Mouse (Mus musculus) embryo, embryonic 10.5 days (tissue): Measurements from ENCODE around the gene Racgap1.

Experiments
- DNase-seq: peaks from one replicate; pipeline ENCODE4 v3.0.0-alpha.2; 2015; ENCODE audit warnings: low spot score

Gene Racgap1

GRCm38 (mm10) chr15:99664600-99665451, 13.4 kb upstream of the Racgap1 start:
- peak; percentile 69 for DNase-seq

DNA sequence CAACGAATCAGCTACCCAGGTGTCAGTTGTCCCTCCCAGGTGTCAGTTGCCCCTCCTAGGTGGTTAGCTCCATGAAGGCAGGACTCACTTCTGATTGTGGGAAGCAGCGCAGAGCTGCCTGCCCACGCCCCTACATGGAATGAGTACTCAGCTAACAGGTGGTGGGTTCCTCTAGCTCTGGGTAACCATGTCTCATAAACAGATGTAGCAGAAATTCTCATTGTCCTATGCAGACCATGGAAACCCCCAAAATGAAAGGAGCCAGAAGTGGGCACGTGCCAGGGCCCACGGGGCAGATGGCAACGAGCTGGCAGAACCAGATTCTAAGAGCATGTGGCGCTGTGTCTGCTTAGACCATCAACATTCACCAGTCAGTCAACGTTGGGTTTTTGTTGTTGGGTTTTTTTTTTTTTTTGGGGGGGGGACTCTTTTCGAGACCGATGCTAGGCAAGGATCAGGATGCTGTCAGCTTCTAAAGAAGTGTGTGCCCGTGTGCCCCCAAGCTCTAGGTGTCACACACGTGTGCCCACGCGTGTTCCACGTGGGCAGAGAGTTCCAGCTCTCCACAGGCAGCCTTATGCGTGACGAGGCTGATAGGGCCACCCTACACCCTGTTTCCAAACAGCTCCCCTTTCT, 12.6 kb upstream of the Racgap1 start:
- DNase-seq, result no peak

DNA sequence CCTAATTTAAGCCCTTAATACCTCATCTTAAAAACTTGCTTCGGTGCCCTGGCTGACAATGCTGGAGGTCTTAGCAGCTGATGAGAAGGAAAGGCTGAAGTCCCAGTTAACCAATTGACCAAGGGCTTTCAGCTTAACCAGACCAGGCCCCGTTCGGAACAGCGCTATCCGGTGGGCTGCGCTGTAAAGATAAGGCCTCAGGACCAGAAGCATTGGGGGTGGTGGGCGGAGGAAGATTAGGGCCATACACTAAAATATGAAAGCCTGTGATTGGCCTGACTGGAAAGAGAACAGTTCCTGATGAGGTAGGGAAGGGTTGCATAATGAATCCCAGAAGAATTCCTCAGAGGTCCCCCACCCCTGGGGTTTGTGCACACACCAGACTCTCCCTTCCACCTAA, 10.9 kb upstream of the Racgap1 start:
- no peak for DNase-seq

- DNase-seq, result no peak
Observed at GRCm38 (mm10) chr15:99661121-99661830, 9.8 kb upstream of the Racgap1 start.

- DNase-seq, result no peak
Observed at GRCm38 (mm10) chr15:99658437-99658836, 7.0 kb upstream of the Racgap1 start.

GRCm38 (mm10) chr15:99655956-99656355, 4.5 kb upstream of the Racgap1 start:
- no peak for DNase-seq

DNA sequence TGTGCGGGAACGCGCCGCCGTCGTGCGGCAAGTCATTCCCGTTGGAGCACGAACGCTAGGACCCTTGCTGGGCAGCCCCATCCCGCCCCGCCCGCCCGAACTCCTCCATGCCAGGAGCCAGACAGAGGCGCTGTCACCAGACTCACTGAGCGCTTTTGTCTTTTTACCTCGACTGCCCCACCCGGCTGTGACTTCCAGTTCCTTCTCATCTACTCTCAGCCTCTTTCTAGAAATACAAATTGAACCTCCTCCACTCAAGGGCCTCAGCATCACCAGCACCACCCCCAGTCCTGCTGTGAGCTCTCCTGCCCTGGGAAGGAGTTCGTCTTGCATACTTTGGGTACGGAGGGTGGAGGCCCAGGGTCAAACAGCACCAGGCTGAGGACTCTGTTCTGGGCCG, 2.4 kb upstream of the Racgap1 start:
- DNase-seq, result no peak

DNA sequence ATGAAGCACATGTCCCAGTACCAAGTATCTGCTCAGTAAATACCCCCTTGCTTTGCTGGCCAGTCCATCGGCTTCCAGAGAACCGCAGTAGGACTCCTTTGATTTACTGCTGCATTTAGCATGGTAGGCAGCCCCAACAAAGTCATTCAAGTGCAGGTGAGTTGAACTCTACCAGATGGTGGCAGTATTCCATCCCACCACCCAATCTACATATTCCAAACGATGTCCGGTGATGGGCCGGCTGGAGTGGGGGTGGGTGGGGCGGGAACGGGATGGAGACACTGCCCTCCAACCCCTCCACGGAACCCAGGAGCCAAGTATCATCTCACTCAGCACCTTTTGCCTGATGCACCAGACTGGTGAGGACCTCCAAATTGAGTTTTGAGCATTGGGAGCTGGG, 1.8 kb upstream of the Racgap1 start:
- peak; percentile 75 for DNase-seq

DNA sequence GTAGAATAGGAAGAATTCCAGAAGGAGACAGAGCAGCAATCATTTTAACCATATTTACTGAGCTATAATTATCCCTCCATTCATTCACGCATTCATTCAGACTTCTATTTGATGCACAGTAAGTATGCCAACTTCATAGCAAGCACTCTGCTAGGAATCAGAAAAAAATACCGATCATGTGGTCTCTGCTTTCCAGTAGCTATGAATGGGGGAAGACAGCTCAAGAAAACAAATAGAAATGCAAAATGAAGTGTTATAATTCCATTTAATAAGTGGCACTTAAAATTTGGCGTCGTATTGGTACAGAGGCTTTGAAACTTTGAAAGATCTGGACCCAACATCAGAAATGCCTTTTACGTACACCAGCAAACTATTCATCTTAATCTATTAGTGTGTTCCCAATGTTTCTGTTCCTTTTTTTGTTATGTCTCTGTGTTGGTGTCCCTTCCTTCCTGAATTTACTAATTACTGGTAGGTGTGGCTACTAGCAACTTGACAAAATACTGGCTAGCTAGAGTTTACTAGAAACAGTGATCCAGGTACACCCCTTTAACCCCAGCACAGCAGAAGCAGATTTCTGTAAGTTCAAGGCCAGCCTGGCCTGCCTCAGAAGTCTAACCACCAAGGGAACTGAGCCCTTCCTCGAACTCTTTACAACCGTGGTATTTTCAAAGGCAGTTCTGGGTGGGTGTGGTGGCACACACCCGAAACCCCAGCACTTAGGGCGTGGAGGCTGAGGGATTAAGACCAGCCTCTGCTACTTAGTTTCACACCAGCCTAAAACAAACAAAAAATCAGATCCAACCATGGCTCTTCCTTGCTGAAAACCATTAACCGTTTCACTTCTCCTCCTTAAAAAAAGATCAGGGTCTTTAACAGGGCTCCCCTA, 772 bp upstream of the Racgap1 start:
- DNase-seq, result no peak

DNA sequence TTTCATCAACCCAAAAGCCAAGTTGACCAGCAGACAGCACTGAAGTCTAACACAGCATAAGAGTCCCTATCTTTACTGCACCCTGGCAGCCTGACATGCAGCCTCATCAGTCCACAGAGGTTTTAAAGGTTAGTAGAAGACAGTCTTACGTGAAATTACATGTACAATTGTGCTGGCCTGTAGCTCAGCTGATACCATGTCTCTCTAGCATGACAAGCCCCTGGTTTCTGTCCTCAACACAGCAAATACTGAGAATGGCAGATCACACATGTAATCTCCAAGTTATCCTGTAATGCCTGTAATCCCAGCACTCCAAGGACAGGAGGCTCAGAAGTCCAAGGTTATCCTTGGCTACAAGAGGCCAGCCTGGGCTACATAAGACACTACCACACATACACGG, 1.2 kb downstream of the Racgap1 start:
- no peak for DNase-seq

DNA sequence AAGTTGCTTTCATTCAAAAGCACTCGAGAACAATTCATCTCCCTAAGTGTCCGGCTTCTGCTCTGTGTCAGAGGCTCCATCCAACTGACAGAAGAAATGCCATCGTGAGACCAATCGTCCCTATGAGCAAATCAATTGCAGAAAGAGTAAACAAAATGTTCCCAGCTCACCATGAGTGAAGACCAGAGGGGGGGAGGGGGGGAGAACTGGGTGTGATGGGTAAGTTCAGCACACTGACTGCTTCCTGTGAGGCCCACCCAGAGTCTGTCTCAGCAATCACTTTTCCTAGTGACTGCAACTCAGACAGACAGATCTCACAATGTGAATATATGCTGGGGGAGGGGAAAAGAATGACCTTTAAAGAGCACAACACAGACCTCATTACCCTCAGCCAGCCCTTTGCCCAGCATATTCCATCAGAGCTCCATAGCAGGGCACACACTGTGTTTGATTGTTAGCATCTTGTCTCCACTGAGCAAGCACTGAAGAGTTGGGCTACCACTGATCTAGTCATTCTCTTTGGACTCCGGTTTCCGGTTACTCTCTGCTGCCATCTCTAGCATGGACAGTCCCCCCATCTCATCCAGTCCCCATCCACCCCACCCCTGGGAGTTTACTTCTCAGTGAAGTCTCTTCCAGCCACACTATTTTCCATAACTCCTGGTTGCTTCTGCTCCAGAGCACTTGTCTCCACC, 2.2 kb downstream of the Racgap1 start:
- no peak for DNase-seq

GRCm38 (mm10) chr15:99648326-99648725, 3.1 kb downstream of the Racgap1 start:
- DNase-seq, result peak; percentile 49

GRCm38 (mm10) chr15:99644776-99645175, 6.7 kb downstream of the Racgap1 start:
- no peak for DNase-seq

DNA sequence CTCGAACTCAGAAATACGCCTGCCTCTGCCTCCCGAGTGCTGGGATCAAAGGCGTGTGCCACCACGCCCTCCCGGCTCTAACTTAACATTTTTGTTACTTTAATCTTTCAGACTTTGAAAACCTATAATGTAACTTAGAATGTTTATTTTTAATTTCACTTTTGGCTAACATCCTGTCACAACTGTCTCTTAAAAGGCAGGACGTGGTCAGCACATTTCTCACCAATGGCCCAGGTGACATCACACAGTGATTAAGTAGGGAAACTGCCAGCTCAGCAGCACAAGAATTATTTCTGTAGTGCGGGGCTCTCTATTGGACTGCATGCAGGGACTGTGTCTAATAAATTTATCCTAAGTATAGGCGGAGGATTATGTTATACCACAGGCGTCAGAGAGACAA, 7.6 kb downstream of the Racgap1 start:
- DNase-seq, result no peak

DNA sequence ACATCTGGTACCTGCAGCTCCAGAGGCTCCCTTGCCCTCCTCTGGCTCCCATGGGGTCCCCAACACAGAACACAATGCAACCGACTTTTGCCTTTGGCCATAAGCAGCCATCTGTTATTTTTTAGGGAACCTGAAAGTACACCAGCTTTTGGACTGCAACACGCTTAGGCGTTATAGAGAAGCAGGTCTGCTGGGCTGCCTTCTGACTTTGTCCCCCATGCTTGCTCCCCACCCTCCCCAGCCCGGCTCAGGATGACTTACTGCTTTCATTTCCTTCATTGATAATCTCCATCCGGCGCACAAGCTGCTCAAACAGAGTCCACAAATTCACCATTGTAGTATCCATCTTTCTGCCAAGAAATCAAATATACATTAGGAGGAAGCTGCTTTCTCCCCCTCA, 8.8 kb downstream of the Racgap1 start:
- DNase-seq, result no peak

DNA sequence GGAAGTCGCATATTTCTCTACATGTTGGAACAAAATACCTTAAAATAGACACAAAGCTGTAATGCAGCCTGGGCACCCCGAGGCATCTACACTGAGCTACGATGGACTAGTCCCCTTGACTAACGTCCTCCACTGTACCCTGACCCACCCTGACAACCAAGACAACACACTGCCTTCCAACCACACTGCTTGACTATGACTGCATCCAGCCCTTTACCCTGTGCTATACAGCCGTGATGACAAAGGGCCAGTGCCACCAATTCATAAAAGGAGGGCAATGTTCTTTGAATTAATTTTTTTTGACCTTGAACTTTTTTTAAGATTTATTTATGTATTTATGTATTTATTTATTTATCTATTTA, 13.4 kb downstream of the Racgap1 start:
- DNase-seq, result no peak

DNA sequence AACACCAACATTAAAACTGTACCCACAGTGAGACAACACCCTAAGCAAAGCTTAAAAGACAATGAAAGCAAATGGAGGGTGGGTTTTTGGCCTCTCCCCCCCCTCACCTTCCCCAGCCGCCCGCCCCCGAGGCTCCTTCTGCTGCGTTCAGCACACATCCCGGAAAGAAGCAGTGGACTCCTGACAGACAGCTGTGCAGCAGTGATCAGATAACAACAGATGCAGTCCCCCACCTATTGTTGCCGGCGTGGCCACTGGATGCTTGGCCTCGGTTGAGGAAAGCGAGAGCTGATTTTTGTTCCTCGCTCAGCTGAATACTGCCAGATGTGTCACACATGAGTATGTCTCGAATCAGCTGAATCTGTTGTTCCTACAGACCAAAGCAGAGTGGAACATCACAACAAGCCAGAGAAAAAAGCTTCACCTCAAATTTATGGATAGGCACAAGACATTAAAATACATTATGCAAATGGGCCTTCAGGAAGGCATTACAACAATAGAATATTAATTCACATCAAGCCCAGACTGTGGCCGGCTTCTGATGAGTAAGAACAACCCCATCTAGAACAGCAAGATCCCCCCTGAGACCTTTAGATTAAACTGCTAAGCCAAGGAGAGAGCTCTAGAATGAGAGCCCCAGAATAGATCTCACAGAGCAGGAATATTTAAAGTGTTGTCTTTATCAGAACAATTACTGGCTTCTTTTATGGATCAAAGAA, 13.9 kb downstream of the Racgap1 start:
- DNase-seq, result no peak

DNA sequence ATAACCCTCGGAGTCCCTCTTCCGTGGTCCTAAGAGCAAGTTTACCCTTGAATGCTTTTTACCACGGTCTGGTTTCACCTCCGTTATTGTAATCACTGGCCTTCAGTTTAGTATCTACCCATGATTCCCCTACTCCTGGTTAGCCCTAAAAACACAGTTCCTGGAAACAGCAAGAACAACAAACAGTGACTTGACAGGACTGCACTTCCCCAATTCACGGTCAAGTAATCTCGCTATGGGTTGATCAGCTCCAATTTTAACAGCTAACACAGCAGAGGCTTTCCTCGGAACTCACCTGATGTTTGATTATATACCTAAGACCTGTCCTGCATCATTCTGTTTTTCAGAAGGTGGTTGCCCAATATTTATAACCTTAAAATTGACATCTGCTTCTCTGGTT, 16.8 kb downstream of the Racgap1 start:
- DNase-seq, result no peak

DNA sequence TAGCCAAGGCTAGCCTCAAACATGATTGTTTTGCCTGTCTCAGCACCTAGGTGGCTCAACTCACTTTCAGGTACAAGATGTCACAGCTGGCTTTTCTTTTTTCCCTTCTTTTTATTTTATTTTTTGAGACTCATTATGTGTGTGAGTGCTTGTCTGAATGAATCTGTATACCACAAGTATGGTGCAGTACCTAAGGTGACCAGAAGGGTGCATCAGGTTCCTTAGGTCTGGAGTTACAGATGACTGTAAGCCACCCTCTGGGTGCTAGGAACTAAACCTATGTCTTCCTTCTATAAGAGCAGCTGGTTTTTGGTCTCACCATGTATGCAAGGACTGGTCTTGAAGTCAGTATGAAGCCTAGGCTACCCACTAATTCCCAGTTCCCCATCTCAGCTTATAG, 19.8 kb downstream of the Racgap1 start:
- DNase-seq, result peak; percentile 49

GRCm38 (mm10) chr15:99622063-99622462, 29.4 kb downstream of the Racgap1 start:
- no peak for DNase-seq

- DNase-seq, result no peak
Observed at GRCm38 (mm10) chr15:99619821-99620220, 31.6 kb downstream of the Racgap1 start.
